Mouse (Mus musculus) olfactory bulb, adult 2 months (tissue): Measurements from ENCODE around the gene Fstl3. TPM values are rescaled to one million over a fixed set of nuclear protein-coding genes. Genes with fewer than 3 reads are reported as not detected.

ENCODE experiments used
- H3K27ac ChIP-seq: fragments of 200-500 bp; 2 replicates; pipeline ENCODE4 v1.5.1; 2012; ENCODE audit warnings: low read depth, low read length; ENCODE audit not compliant: insufficient read depth
- H3K4me1 ChIP-seq: fragments of 200-500 bp; 2 replicates; pipeline ENCODE4 v1.6.1; 2012; ENCODE audit warnings: low read length; ENCODE audit not compliant: control insufficient read depth, insufficient read depth
- H3K4me3 ChIP-seq: fragments of 200-500 bp; 2 replicates; pipeline ENCODE4 v1.5.1; 2012; ENCODE audit warnings: mild to moderate bottlenecking, low read depth, low read length, moderate library complexity; ENCODE audit not compliant: insufficient read depth
- CTCF ChIP-seq: fragments of 200-500 bp; IDR thresholded peaks from 2 replicates; pipeline ENCODE4 v1.5.1; 2012; ENCODE audit warnings: low read depth, mild to moderate bottlenecking, low read length, moderate library complexity; ENCODE audit not compliant: insufficient read depth
- POLR2A ChIP-seq: fragments of 200-500 bp; IDR thresholded peaks from 2 replicates; pipeline ENCODE4 v1.6.1; 2012; ENCODE audit warnings: mild to moderate bottlenecking, low read depth, low read length, moderate library complexity; ENCODE audit not compliant: insufficient read depth
- WGBS: fragments of 180-500 bp; shearing (Covaris S2); methylation state at CpG from one replicate; pipeline ENCODE4 v1.1.7; 2018; 5-methylcytosine and 5-hydroxymethylcytosine counted together
- polyA plus RNA-seq: library from polyadenylated mRNA; stranded (reverse); fragments of >200 nt; gene quantifications from 2 replicates; pipeline ENCODE4 v1.2.4, GENCODE M21; 2012; ENCODE audit warnings: low replicate concordance; ENCODE audit not compliant: missing spikeins, insufficient read depth, insufficient read length

Gene Fstl3
- polyA plus RNA-seq, 1 experiment: not detected

- H3K4me3 ChIP-seq: 0 out of 2 replicates have a peak overlapping the region, but pooled peaks have one; percentile 14
- 19% methylated on average over 3 of the region's 3 CpGs for WGBS
Observed at GRCm38 (mm10) chr10:79801837-79802236, 24.8 kb downstream of the Fstl3 start.

GRCm38 (mm10) chr10:79802331-79802971 is 25.4 kb downstream of the Fstl3 start:
- WGBS: 18% methylated on average over 11 of the region's 11 CpGs

More at GRCm38 (mm10) chr10:79801837-79802236, 24.8 kb downstream of the Fstl3 start:
- peak overlapping the region; percentile 99 for H3K27ac ChIP-seq
- peaks cover 76% of the 10 kb centered on the region for H3K4me1 ChIP-seq
- TF ChIP-seq CTCF (no peak), POLR2A (no peak)

GRCm38 (mm10) chr10:79803716-79804323 is 26.7 kb downstream of the Fstl3 start:
- WGBS: 5% methylated on average over 29 of the region's 29 CpGs
- H3K4me1 ChIP-seq: peaks cover 77% of the 10 kb centered on the region
- TF ChIP-seq POLR2A (peak; percentile 27; the same call in 1 of the 2 replicates), CTCF (no peak)
- peak overlapping the region; percentile 99 for H3K27ac ChIP-seq
- H3K4me3 ChIP-seq: peak overlapping the region; percentile 39

More at GRCm38 (mm10) chr10:79802331-79802971, 25.4 kb downstream of the Fstl3 start:
- H3K4me3 ChIP-seq: peak overlapping the region; percentile 14; the same call in 1 of the 2 replicates
- peaks cover 74% of the 10 kb centered on the region for H3K4me1 ChIP-seq
- no peak for TF ChIP-seq POLR2A
- no peak for TF ChIP-seq CTCF
- H3K27ac ChIP-seq: peak overlapping the region; percentile 99

- no peak for TF ChIP-seq POLR2A
- TF ChIP-seq CTCF: no peak
- H3K27ac ChIP-seq: peak overlapping the region; percentile 94
- peaks cover 72% of the 10 kb centered on the region for H3K4me1 ChIP-seq
- no peak overlapping the region for H3K4me3 ChIP-seq
- WGBS: 70% methylated on average over 11 of the region's 11 CpGs
Observed at GRCm38 (mm10) chr10:79805636-79806035, 28.6 kb downstream of the Fstl3 start.

- Histone ChIP-seq H3K27ac (peak overlapping the region; percentile 94; the same call in 1 of the 2 replicates), H3K4me1 (peaks cover 68% of the 10 kb centered on the region)
- 88% methylated on average over 9 of the region's 9 CpGs for WGBS
Observed at GRCm38 (mm10) chr10:79806331-79806730, 29.3 kb downstream of the Fstl3 start.

GRCm38 (mm10) chr10:79806972-79807371 is 29.9 kb downstream of the Fstl3 start:
- WGBS: 84% methylated on average over 10 of the region's 10 CpGs
- Histone ChIP-seq H3K27ac (peak overlapping the region; percentile 94; the same call in 1 of the 2 replicates), H3K4me3 (no peak overlapping the region), H3K4me1 (peaks cover 63% of the 10 kb centered on the region)
- no peak for TF ChIP-seq CTCF
- TF ChIP-seq POLR2A: no peak

More at GRCm38 (mm10) chr10:79806331-79806730, 29.3 kb downstream of the Fstl3 start:
- H3K4me3 ChIP-seq: no peak overlapping the region
- TF ChIP-seq CTCF (no peak), POLR2A (no peak)

- peak overlapping the region; percentile 32; the same call in 1 of the 2 replicates for H3K27ac ChIP-seq
- peaks cover 59% of the 10 kb centered on the region for H3K4me1 ChIP-seq
- 58% methylated on average over 11 of the region's 11 CpGs for WGBS
- H3K4me3 ChIP-seq: no peak overlapping the region
- TF ChIP-seq POLR2A: no peak
Observed at GRCm38 (mm10) chr10:79807826-79808225, 30.8 kb downstream of the Fstl3 start.

GRCm38 (mm10) chr10:79808728-79809127 is 31.7 kb downstream of the Fstl3 start:
- no peak overlapping the region for H3K4me3 ChIP-seq
- TF ChIP-seq CTCF (no peak), POLR2A (no peak)
- H3K4me1 ChIP-seq: peaks cover 52% of the 10 kb centered on the region
- WGBS: 84% methylated on average over 11 of the region's 11 CpGs
- no peak overlapping the region for H3K27ac ChIP-seq

GRCm38 (mm10) chr10:79811736-79812637 is 34.9 kb downstream of the Fstl3 start:
- no peak overlapping the region for H3K27ac ChIP-seq
- WGBS: 26% methylated on average over 15 of the region's 15 CpGs
- TF ChIP-seq CTCF (peak; percentile 92), POLR2A (no peak)
- no peak overlapping the region for H3K4me3 ChIP-seq
- peaks cover 21% of the 10 kb centered on the region for H3K4me1 ChIP-seq
